Mouse (Mus musculus): ENCODE data around the gene Tjp1. TPM values are rescaled to one million over a fixed set of nuclear protein-coding genes. Genes with fewer than 3 reads are reported as not detected.

The Tjp1 gene
- polyA plus RNA-seq, 1 experiment, result 209 TPM

- Histone ChIP-seq H3K4me1 (ENCODE audit: control insufficient read depth, insufficient read depth, low read length) (peaks cover 7% of the 10 kb centered on the region), H3K4me3 (ENCODE audit: low read depth, low read length) (no peak overlapping the region), H3K9ac (ENCODE audit: low read depth, poor library complexity, severe bottlenecking) (no peak overlapping the region), H3K9me3 (replicated peaks; ENCODE audit: control insufficient read depth, insufficient read depth, low read length, poor library complexity, severe bottlenecking) (no peaks in the 10 kb centered on the region), H3K27ac (ENCODE audit: insufficient read depth, low read length) (no peak overlapping the region), H3K36me3 (ENCODE audit: control insufficient read depth, insufficient read depth, low read length, poor library complexity, severe bottlenecking) (no peaks in the 10 kb centered on the region), H3K27me3 (ENCODE audit: control insufficient read depth, insufficient read depth, low read length, poor library complexity, severe bottlenecking) (no peaks in the 10 kb centered on the region)
- no peak for TF ChIP-seq EP300 (IDR thresholded peaks at IDR 0.05; ENCODE audit: insufficient read depth, low read depth, low read length)
- no peak for TF ChIP-seq CTCF (IDR thresholded peaks at IDR 0.05; ENCODE audit: low read depth, low read length)
- TF ChIP-seq POLR2A (IDR thresholded peaks at IDR 0.05; ENCODE audit: insufficient read depth, low read length), result no peak
Observed at GRCm38 (mm10) chr7:65417231-65418100, 110.1 kb downstream of the Tjp1 start.

- Histone ChIP-seq H3K4me3 (ENCODE audit: low read depth, low read length) (no peak overlapping the region), H3K4me1 (ENCODE audit: control insufficient read depth, insufficient read depth, low read length) (peaks cover 7% of the 10 kb centered on the region), H3K27me3 (ENCODE audit: control insufficient read depth, insufficient read depth, low read length, poor library complexity, severe bottlenecking) (no peaks in the 10 kb centered on the region), H3K27ac (ENCODE audit: insufficient read depth, low read length) (no peak overlapping the region), H3K9ac (ENCODE audit: low read depth, poor library complexity, severe bottlenecking) (no peak overlapping the region), H3K9me3 (replicated peaks; ENCODE audit: control insufficient read depth, insufficient read depth, low read length, poor library complexity, severe bottlenecking) (no peaks in the 10 kb centered on the region), H3K36me3 (ENCODE audit: control insufficient read depth, insufficient read depth, low read length, poor library complexity, severe bottlenecking) (no peaks in the 10 kb centered on the region)
- no peak for TF ChIP-seq EP300 (IDR thresholded peaks at IDR 0.05; ENCODE audit: insufficient read depth, low read depth, low read length)
- no peak for TF ChIP-seq POLR2A (IDR thresholded peaks at IDR 0.05; ENCODE audit: insufficient read depth, low read length)
- no peak for TF ChIP-seq CTCF (IDR thresholded peaks at IDR 0.05; ENCODE audit: low read depth, low read length)
Observed at GRCm38 (mm10) chr7:65416506-65416905, 111.1 kb downstream of the Tjp1 start.

GRCm38 (mm10) chr7:65413946-65414945 lies 113.3 kb downstream of the Tjp1 start:
- no peak overlapping the region for H3K4me3 ChIP-seq (ENCODE audit: low read depth, low read length)
- H3K27me3 ChIP-seq (ENCODE audit: control insufficient read depth, insufficient read depth, low read length, poor library complexity, severe bottlenecking), result no peaks in the 10 kb centered on the region
- H3K27ac ChIP-seq (ENCODE audit: insufficient read depth, low read length), result no peak overlapping the region
- no peak for TF ChIP-seq POLR2A (IDR thresholded peaks at IDR 0.05; ENCODE audit: insufficient read depth, low read length)
- no peaks in the 10 kb centered on the region for H3K9me3 ChIP-seq (replicated peaks; ENCODE audit: control insufficient read depth, insufficient read depth, low read length, poor library complexity, severe bottlenecking)
- no peaks in the 10 kb centered on the region for H3K36me3 ChIP-seq (ENCODE audit: control insufficient read depth, insufficient read depth, low read length, poor library complexity, severe bottlenecking)
- H3K4me1 ChIP-seq (ENCODE audit: control insufficient read depth, insufficient read depth, low read length), result peaks cover 3% of the 10 kb centered on the region
- no peak overlapping the region for H3K9ac ChIP-seq (ENCODE audit: low read depth, poor library complexity, severe bottlenecking)

GRCm38 (mm10) chr7:65410668-65411067 lies 116.9 kb downstream of the Tjp1 start:
- no peaks in the 10 kb centered on the region for H3K4me1 ChIP-seq (ENCODE audit: control insufficient read depth, insufficient read depth, low read length)
- H3K4me3 ChIP-seq (ENCODE audit: low read depth, low read length), result no peak overlapping the region
- no peak overlapping the region for H3K27ac ChIP-seq (ENCODE audit: insufficient read depth, low read length)
- no peaks in the 10 kb centered on the region for H3K36me3 ChIP-seq (ENCODE audit: control insufficient read depth, insufficient read depth, low read length, poor library complexity, severe bottlenecking)
- TF ChIP-seq POLR2A (IDR thresholded peaks at IDR 0.05; ENCODE audit: insufficient read depth, low read length), result no peak
- TF ChIP-seq CTCF (IDR thresholded peaks at IDR 0.05; ENCODE audit: low read depth, low read length), result no peak
- no peak for TF ChIP-seq EP300 (IDR thresholded peaks at IDR 0.05; ENCODE audit: insufficient read depth, low read depth, low read length)
- H3K9ac ChIP-seq (ENCODE audit: low read depth, poor library complexity, severe bottlenecking), result no peak overlapping the region
- H3K9me3 ChIP-seq (replicated peaks; ENCODE audit: control insufficient read depth, insufficient read depth, low read length, poor library complexity, severe bottlenecking), result no peaks in the 10 kb centered on the region
- no peaks in the 10 kb centered on the region for H3K27me3 ChIP-seq (ENCODE audit: control insufficient read depth, insufficient read depth, low read length, poor library complexity, severe bottlenecking)

GRCm38 (mm10) chr7:65406427-65406826 lies 121.2 kb downstream of the Tjp1 start:
- Histone ChIP-seq H3K9me3 (replicated peaks; ENCODE audit: control insufficient read depth, insufficient read depth, low read length, poor library complexity, severe bottlenecking) (no peaks in the 10 kb centered on the region), H3K27me3 (ENCODE audit: control insufficient read depth, insufficient read depth, low read length, poor library complexity, severe bottlenecking) (no peaks in the 10 kb centered on the region), H3K4me3 (ENCODE audit: low read depth, low read length) (no peak overlapping the region), H3K36me3 (ENCODE audit: control insufficient read depth, insufficient read depth, low read length, poor library complexity, severe bottlenecking) (no peaks in the 10 kb centered on the region), H3K9ac (ENCODE audit: low read depth, poor library complexity, severe bottlenecking) (no peak overlapping the region), H3K27ac (ENCODE audit: insufficient read depth, low read length) (no peak overlapping the region), H3K4me1 (ENCODE audit: control insufficient read depth, insufficient read depth, low read length) (no peaks in the 10 kb centered on the region)
- TF ChIP-seq EP300 (IDR thresholded peaks at IDR 0.05; ENCODE audit: insufficient read depth, low read depth, low read length) (no peak), CTCF (IDR thresholded peaks at IDR 0.05; ENCODE audit: low read depth, low read length) (no peak), POLR2A (IDR thresholded peaks at IDR 0.05; ENCODE audit: insufficient read depth, low read length) (no peak)
